Mouse (Mus musculus): ENCODE data around the gene Fbxo4.

- TF ChIP-seq CTCF (IDR thresholded peaks at IDR 0.05) (peak; percentile 47), EP300 (IDR thresholded peaks at IDR 0.05) (no peak)
Observed at GRCm38 (mm10) chr15:3938132-3938531, 41.2 kb downstream of the Fbxo4 start.
